Mouse (Mus musculus): Measurements from ENCODE around the gene Pomgnt1.

Pomgnt1 gene

GRCm38 (mm10) chr4:116174466-116175116 is 51.0 kb downstream of the Pomgnt1 start:
- peak; percentile 86 for DNase-seq

- peak; percentile 64 for DNase-seq
Measured at GRCm38 (mm10) chr4:116175136-116175535, 51.5 kb downstream of the Pomgnt1 start.

- DNase-seq, result peak; percentile 90
Measured at GRCm38 (mm10) chr4:116175711-116176542, 52.3 kb downstream of the Pomgnt1 start.

- DNase-seq, result peak; percentile 99
Measured at GRCm38 (mm10) chr4:116176543-116176988, 52.9 kb downstream of the Pomgnt1 start.

- DNase-seq, result peak; percentile 84
Measured at GRCm38 (mm10) chr4:116177140-116177539, 53.5 kb downstream of the Pomgnt1 start.

- no peak for DNase-seq
Measured at GRCm38 (mm10) chr4:116182079-116182478, 58.4 kb downstream of the Pomgnt1 start.

- peak; percentile 77 for DNase-seq
Measured at GRCm38 (mm10) chr4:116182745-116183144, 59.1 kb downstream of the Pomgnt1 start.

GRCm38 (mm10) chr4:116185083-116185482 is 61.4 kb downstream of the Pomgnt1 start:
- DNase-seq, result no peak

GRCm38 (mm10) chr4:116192286-116192835 is 68.7 kb downstream of the Pomgnt1 start:
- DNase-seq, result no peak

GRCm38 (mm10) chr4:116193583-116194383 is 70.1 kb downstream of the Pomgnt1 start:
- no peak for DNase-seq

GRCm38 (mm10) chr4:116198422-116198821 is 74.8 kb downstream of the Pomgnt1 start:
- DNase-seq, result no peak

GRCm38 (mm10) chr4:116204422-116204821 is 80.8 kb downstream of the Pomgnt1 start:
- DNase-seq, result no peak

- DNase-seq, result no peak
Measured at GRCm38 (mm10) chr4:116206531-116206930, 82.9 kb downstream of the Pomgnt1 start.

GRCm38 (mm10) chr4:116208891-116209290 is 85.3 kb downstream of the Pomgnt1 start:
- DNase-seq, result no peak
